Mouse (Mus musculus): Measurements from ENCODE around the gene Cbx7. TPM values are rescaled to one million over a fixed set of nuclear protein-coding genes. Genes with fewer than 3 reads are reported as not detected.
A peak's percentile ranks its signal among the peaks of the same experiment; 100 is the strongest.

Cbx7 gene
- polyA plus RNA-seq, 1 experiment, result 82.9 TPM

DNA sequence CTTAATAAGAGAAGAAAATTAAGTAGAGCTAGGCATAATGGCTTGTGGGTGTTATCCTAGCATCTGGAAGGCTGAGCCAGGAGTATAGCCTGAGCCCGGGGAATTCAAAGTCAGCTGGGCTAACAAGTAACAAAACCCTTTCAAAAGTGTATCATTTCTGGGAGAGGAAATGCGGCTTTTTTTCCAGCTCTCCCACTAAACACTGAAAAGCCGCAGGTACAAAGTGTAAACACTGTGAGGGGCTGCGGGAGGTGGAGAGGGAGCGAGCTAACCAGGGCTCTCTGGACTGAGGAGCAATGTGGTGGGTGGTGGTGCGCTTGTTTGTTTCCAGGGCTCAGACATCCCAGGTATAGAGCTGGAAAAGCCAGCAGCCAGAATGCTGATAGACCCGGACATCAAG, 6.5 kb downstream of the Cbx7 start:
- Histone ChIP-seq H3K4me1 (ENCODE audit: control insufficient read depth, insufficient read depth, insufficient read length) (no peaks in the 10 kb centered on the region), H3K27ac (ENCODE audit: insufficient read depth, low read length) (no peak overlapping the region), H3K27me3 (ENCODE audit: control insufficient read depth, insufficient read depth, low read length) (no peaks in the 10 kb centered on the region), H3K36me3 (ENCODE audit: control insufficient read depth, insufficient read depth, low read length) (no peaks in the 10 kb centered on the region), H3K4me3 (ENCODE audit: extremely low read depth, insufficient read depth, insufficient read length) (no peak overlapping the region)
- DNase-seq (ENCODE audit: low read depth in 1 of 2, low spot score in 2 of 2), result no peak
- TF ChIP-seq POLR2A (IDR thresholded peaks at IDR 0.05; ENCODE audit: low read depth, low read length) (no peak), CTCF (IDR thresholded peaks at IDR 0.05; ENCODE audit: extremely low read depth, insufficient read depth, insufficient read length, insufficient replicate concordance) (no peak)
- WGBS, result 94% methylated on average over 7 of the region's 7 CpGs

- H3K27me3 ChIP-seq (ENCODE audit: control insufficient read depth, insufficient read depth, low read length), result no peaks in the 10 kb centered on the region
- no peak for DNase-seq (ENCODE audit: low read depth in 1 of 2, low spot score in 2 of 2)
- H3K4me3 ChIP-seq (ENCODE audit: extremely low read depth, insufficient read depth, insufficient read length), result no peak overlapping the region
- H3K27ac ChIP-seq (ENCODE audit: insufficient read depth, low read length), result no peak overlapping the region
- H3K36me3 ChIP-seq (ENCODE audit: control insufficient read depth, insufficient read depth, low read length), result no peaks in the 10 kb centered on the region
- 85% methylated on average over 18 of the region's 18 CpGs for WGBS
- no peak for TF ChIP-seq CTCF (IDR thresholded peaks at IDR 0.05; ENCODE audit: extremely low read depth, insufficient read depth, insufficient read length, insufficient replicate concordance)
- no peak for TF ChIP-seq POLR2A (IDR thresholded peaks at IDR 0.05; ENCODE audit: low read depth, low read length)
- no peaks in the 10 kb centered on the region for H3K4me1 ChIP-seq (ENCODE audit: control insufficient read depth, insufficient read depth, insufficient read length)
Measured at GRCm38 (mm10) chr15:79962661-79963060, 8.3 kb downstream of the Cbx7 start.

- no peak for DNase-seq (ENCODE audit: low read depth in 1 of 2, low spot score in 2 of 2)
- Histone ChIP-seq H3K27ac (ENCODE audit: insufficient read depth, low read length) (no peak overlapping the region), H3K4me3 (ENCODE audit: extremely low read depth, insufficient read depth, insufficient read length) (no peak overlapping the region), H3K27me3 (ENCODE audit: control insufficient read depth, insufficient read depth, low read length) (no peaks in the 10 kb centered on the region), H3K36me3 (ENCODE audit: control insufficient read depth, insufficient read depth, low read length) (no peaks in the 10 kb centered on the region), H3K4me1 (ENCODE audit: control insufficient read depth, insufficient read depth, insufficient read length) (peaks cover 2% of the 10 kb centered on the region; the same call in 1 of the 2 replicates)
- TF ChIP-seq CTCF (IDR thresholded peaks at IDR 0.05; ENCODE audit: extremely low read depth, insufficient read depth, insufficient read length, insufficient replicate concordance) (no peak), POLR2A (IDR thresholded peaks at IDR 0.05; ENCODE audit: low read depth, low read length) (no peak)
- 85% methylated on average over 9 of the region's 9 CpGs for WGBS
Measured at GRCm38 (mm10) chr15:79961366-79961921, 9.5 kb downstream of the Cbx7 start.

GRCm38 (mm10) chr15:79958418-79958817, 12.5 kb downstream of the Cbx7 start:
- Histone ChIP-seq H3K4me3 (ENCODE audit: extremely low read depth, insufficient read depth, insufficient read length) (no peak overlapping the region), H3K36me3 (ENCODE audit: control insufficient read depth, insufficient read depth, low read length) (no peaks in the 10 kb centered on the region), H3K27ac (ENCODE audit: insufficient read depth, low read length) (no peak overlapping the region), H3K27me3 (ENCODE audit: control insufficient read depth, insufficient read depth, low read length) (no peaks in the 10 kb centered on the region), H3K4me1 (ENCODE audit: control insufficient read depth, insufficient read depth, insufficient read length) (peaks cover 2% of the 10 kb centered on the region; the same call in 1 of the 2 replicates)
- WGBS, result 17% methylated on average over 3 of the region's 3 CpGs
- TF ChIP-seq POLR2A (IDR thresholded peaks at IDR 0.05; ENCODE audit: low read depth, low read length), result no peak
- TF ChIP-seq CTCF (IDR thresholded peaks at IDR 0.05; ENCODE audit: extremely low read depth, insufficient read depth, insufficient read length, insufficient replicate concordance), result no peak
- DNase-seq (ENCODE audit: low read depth in 1 of 2, low spot score in 2 of 2), result no peak

- DNase-seq (ENCODE audit: low read depth in 1 of 2, low spot score in 2 of 2), result peak in 1 of 2 experiments; percentile 42
- H3K4me1 ChIP-seq (ENCODE audit: control insufficient read depth, insufficient read depth, insufficient read length), result peaks cover 2% of the 10 kb centered on the region; the same call in 1 of the 2 replicates
- no peaks in the 10 kb centered on the region for H3K36me3 ChIP-seq (ENCODE audit: control insufficient read depth, insufficient read depth, low read length)
- H3K27ac ChIP-seq (ENCODE audit: insufficient read depth, low read length), result no peak overlapping the region
- H3K4me3 ChIP-seq (ENCODE audit: extremely low read depth, insufficient read depth, insufficient read length), result no peak overlapping the region
- no peak for TF ChIP-seq CTCF (IDR thresholded peaks at IDR 0.05; ENCODE audit: extremely low read depth, insufficient read depth, insufficient read length, insufficient replicate concordance)
- TF ChIP-seq POLR2A (IDR thresholded peaks at IDR 0.05; ENCODE audit: low read depth, low read length), result no peak
- no peaks in the 10 kb centered on the region for H3K27me3 ChIP-seq (ENCODE audit: control insufficient read depth, insufficient read depth, low read length)
- 31% methylated on average over 8 of the region's 8 CpGs for WGBS
Measured at GRCm38 (mm10) chr15:79956559-79956958, 14.4 kb downstream of the Cbx7 start.

DNA sequence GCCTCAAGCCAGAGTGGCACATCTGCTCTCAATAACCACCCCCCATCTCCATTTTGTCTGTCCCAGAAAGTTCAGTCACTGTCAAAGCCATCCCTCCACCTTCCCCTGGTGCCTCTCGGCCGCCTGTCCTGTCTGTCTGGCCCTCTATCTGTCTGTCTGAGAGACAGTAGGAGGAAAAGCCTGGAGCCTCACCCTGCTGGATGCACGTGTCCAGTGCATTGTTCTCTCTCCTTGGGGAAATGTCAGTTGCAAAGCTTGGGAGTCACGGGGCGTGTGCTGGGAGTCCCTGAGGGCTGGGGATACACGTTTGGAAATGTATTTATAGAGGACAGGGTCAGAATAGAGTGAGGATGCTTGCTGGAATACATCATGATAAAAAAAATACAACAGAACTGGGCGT, 17.4 kb downstream of the Cbx7 start:
- Histone ChIP-seq H3K36me3 (ENCODE audit: control insufficient read depth, insufficient read depth, low read length) (no peaks in the 10 kb centered on the region), H3K4me3 (ENCODE audit: extremely low read depth, insufficient read depth, insufficient read length) (no peak overlapping the region), H3K4me1 (ENCODE audit: control insufficient read depth, insufficient read depth, insufficient read length) (peaks cover 11% of the 10 kb centered on the region; the same call in 1 of the 2 replicates), H3K27ac (ENCODE audit: insufficient read depth, low read length) (no peak overlapping the region), H3K27me3 (ENCODE audit: control insufficient read depth, insufficient read depth, low read length) (no peaks in the 10 kb centered on the region)
- TF ChIP-seq POLR2A (IDR thresholded peaks at IDR 0.05; ENCODE audit: low read depth, low read length) (no peak), CTCF (IDR thresholded peaks at IDR 0.05; ENCODE audit: extremely low read depth, insufficient read depth, insufficient read length, insufficient replicate concordance) (no peak)
- 90% methylated on average over 7 of the region's 7 CpGs for WGBS
- DNase-seq (ENCODE audit: low read depth in 1 of 2, low spot score in 2 of 2), result no peak

- no peaks in the 10 kb centered on the region for H3K36me3 ChIP-seq (ENCODE audit: control insufficient read depth, insufficient read depth, low read length)
- H3K4me3 ChIP-seq (ENCODE audit: extremely low read depth, insufficient read depth, insufficient read length), result no peak overlapping the region
- TF ChIP-seq POLR2A (IDR thresholded peaks at IDR 0.05; ENCODE audit: low read depth, low read length) (no peak), CTCF (IDR thresholded peaks at IDR 0.05; ENCODE audit: extremely low read depth, insufficient read depth, insufficient read length, insufficient replicate concordance) (no peak)
- H3K27me3 ChIP-seq (ENCODE audit: control insufficient read depth, insufficient read depth, low read length), result no peaks in the 10 kb centered on the region
- WGBS, result 72% methylated on average over 11 of the region's 11 CpGs
- H3K4me1 ChIP-seq (ENCODE audit: control insufficient read depth, insufficient read depth, insufficient read length), result peaks cover 11% of the 10 kb centered on the region; the same call in 1 of the 2 replicates
- no peak for DNase-seq (ENCODE audit: low read depth in 1 of 2, low spot score in 2 of 2)
- no peak overlapping the region for H3K27ac ChIP-seq (ENCODE audit: insufficient read depth, low read length)
Measured at GRCm38 (mm10) chr15:79952504-79953231, 18.3 kb downstream of the Cbx7 start.

Measured in spleen, adult 2 months (tissue).